Mouse (Mus musculus) heart, embryonic 14.5 days (tissue): ENCODE results near the gene Pdk1. TPM values are rescaled to one million over a fixed set of nuclear protein-coding genes. Genes with fewer than 3 reads are reported as not detected.

Experiments used
- ATAC-seq: fragments of 200-750 bp; cut with Nextera tagmentation; 2 replicates; pipeline ENCODE4 v1.8.0; 2017; ENCODE audit warnings: low read depth, moderate TSS enrichment; ENCODE audit not compliant: insufficient number of reproducible peaks, insufficient read depth, low FRiP score
- H3K27ac ChIP-seq, 2 experiments: fragments of 200-500 bp in 1 of 2; fragments of 300-500 bp in 1 of 2; sonication (generic) in 1 of 2; replicated peaks in 1 of 2; 2 replicates each; pipeline ENCODE4 v1.5.1; 2012 to 2014; ENCODE audit warnings: low read depth in 2 of 2, low read length in 2 of 2, control low read depth in 1 of 2, mild to moderate bottlenecking in 1 of 2, mixed read lengths in 1 of 2; ENCODE audit not compliant: control insufficient read depth in 1 of 2, insufficient read depth in 1 of 2
- H3K27me3 ChIP-seq: fragments of 300-500 bp; sonication (generic); 2 replicates; pipeline ENCODE4 v1.6.1; 2014; ENCODE audit warnings: mild to moderate bottlenecking, low read length, control low read depth; ENCODE audit not compliant: control insufficient read depth, insufficient read depth
- H3K36me3 ChIP-seq: fragments of 300-500 bp; sonication (generic); 2 replicates; pipeline ENCODE4 v1.6.1; 2014; ENCODE audit warnings: mild to moderate bottlenecking, control low read depth, low read length, mixed read lengths; ENCODE audit not compliant: control insufficient read depth, insufficient read depth
- H3K4me1 ChIP-seq, 2 experiments: fragments of 200-500 bp in 1 of 2; fragments of 300-500 bp in 1 of 2; sonication (generic) in 1 of 2; 2 replicates each; pipeline ENCODE4 v1.6.1; 2012 to 2014; ENCODE audit warnings: low read length in 2 of 2, control low read depth in 1 of 2, mixed read lengths in 1 of 2; ENCODE audit not compliant: control insufficient read depth in 2 of 2, insufficient read depth in 2 of 2
- H3K4me2 ChIP-seq: fragments of 300-500 bp; sonication (generic); 2 replicates; pipeline ENCODE4 v1.6.1; 2014; ENCODE audit warnings: mild to moderate bottlenecking, low read length
- H3K4me3 ChIP-seq, 2 experiments: fragments of 200-500 bp in 1 of 2; fragments of 300-500 bp in 1 of 2; sonication (generic) in 1 of 2; 2 replicates each; pipeline ENCODE4 v1.5.1; 2012 to 2014; ENCODE audit warnings: low read length in 2 of 2, mild to moderate bottlenecking in 2 of 2, control low read depth in 1 of 2, low read depth in 1 of 2, moderate library complexity in 1 of 2; ENCODE audit not compliant: control insufficient read depth in 1 of 2, insufficient read depth in 1 of 2
- H3K9ac ChIP-seq: fragments of 300-500 bp; sonication (generic); 2 replicates; pipeline ENCODE4 v1.6.1; 2014; ENCODE audit warnings: mild to moderate bottlenecking, low read length
- H3K9me3 ChIP-seq: fragments of 300-500 bp; sonication (generic); 2 replicates; pipeline ENCODE4 v1.6.1; 2016; ENCODE audit warnings: low read length, control low read depth; ENCODE audit not compliant: control insufficient read depth
- WGBS: fragments of 180-500 bp; shearing (Covaris S2); extraction: QIAGEN DNeasy Blood & Tissue Kit; methylation state at CpG from one replicate; pipeline ENCODE4 v1.1.7; 2014; 5-methylcytosine and 5-hydroxymethylcytosine counted together
- polyA plus RNA-seq: library from polyadenylated mRNA; unstranded; fragments of >200 nt; fragmentation: Nextera tagmentation; extraction: Ambion mirVana; gene quantifications from 2 replicates; pipeline ENCODE4 v1.2.1, GENCODE M21; 2014

Pdk1 gene
- polyA plus RNA-seq, 1 experiment from 2014 or later, result 129 TPM

GRCm38 (mm10) chr2:71888437-71888836 lies 15.4 kb downstream of the Pdk1 start:
- WGBS, result 66% methylated on average over 4 of the region's 4 CpGs
- no peaks in the 10 kb centered on the region for H3K9me3 ChIP-seq
- H3K4me1 ChIP-seq, result no peaks in the 10 kb centered on the region
- no peaks in the 10 kb centered on the region for H3K27me3 ChIP-seq
- H3K4me3 ChIP-seq, result no peak overlapping the region
- no peak overlapping the region for H3K4me2 ChIP-seq
- no peak overlapping the region for H3K9ac ChIP-seq
- H3K36me3 ChIP-seq, result peaks cover 96% of the 10 kb centered on the region
- no peak overlapping the region for H3K27ac ChIP-seq
- no peak for ATAC-seq

GRCm38 (mm10) chr2:71891536-71891935 lies 18.5 kb downstream of the Pdk1 start:
- no peaks in the 10 kb centered on the region for H3K9me3 ChIP-seq
- H3K27me3 ChIP-seq, result no peaks in the 10 kb centered on the region
- 86% methylated on average over 2 of the region's 2 CpGs for WGBS
- H3K4me2 ChIP-seq, result no peak overlapping the region
- H3K27ac ChIP-seq, result no peak overlapping the region
- H3K4me3 ChIP-seq, result no peak overlapping the region
- H3K4me1 ChIP-seq, result no peaks in the 10 kb centered on the region
- peaks cover 96% of the 10 kb centered on the region for H3K36me3 ChIP-seq
- ATAC-seq, result no peak
- no peak overlapping the region for H3K9ac ChIP-seq

- Histone ChIP-seq H3K4me3 (no peak overlapping the region), H3K27me3 (no peaks in the 10 kb centered on the region), H3K4me2 (no peak overlapping the region), H3K36me3 (peaks cover 94% of the 10 kb centered on the region), H3K4me1 (no peaks in the 10 kb centered on the region), H3K9ac (no peak overlapping the region), H3K27ac (no peak overlapping the region), H3K9me3 (no peaks in the 10 kb centered on the region)
- 92% methylated on average over 7 of the region's 7 CpGs for WGBS
- no peak for ATAC-seq
Measured at GRCm38 (mm10) chr2:71892741-71893349, 19.8 kb downstream of the Pdk1 start.

GRCm38 (mm10) chr2:71895596-71896286 lies 22.7 kb downstream of the Pdk1 start:
- H3K4me3 ChIP-seq, result no peak overlapping the region
- H3K4me1 ChIP-seq, result peaks cover 2 to 3% of the 10 kb centered on the region in 2 experiments; a peak in 3 of 4 replicates
- H3K9ac ChIP-seq, result no peak overlapping the region
- no peaks in the 10 kb centered on the region for H3K27me3 ChIP-seq
- no peaks in the 10 kb centered on the region for H3K9me3 ChIP-seq
- no peak overlapping the region for H3K4me2 ChIP-seq
- ATAC-seq, result no peak
- H3K36me3 ChIP-seq, result peaks cover 89% of the 10 kb centered on the region
- no peak overlapping the region for H3K27ac ChIP-seq
- WGBS, result 91% methylated on average over 13 of the region's 13 CpGs

GRCm38 (mm10) chr2:71897420-71897819 lies 24.4 kb downstream of the Pdk1 start:
- Histone ChIP-seq H3K36me3 (peaks cover 81% of the 10 kb centered on the region), H3K4me1 (peaks cover 6 to 7% of the 10 kb centered on the region in 2 experiments; a peak in 3 of 4 replicates), H3K27ac (no peak overlapping the region), H3K4me2 (no peak overlapping the region), H3K9ac (no peak overlapping the region), H3K9me3 (no peaks in the 10 kb centered on the region), H3K27me3 (no peaks in the 10 kb centered on the region), H3K4me3 (no peak overlapping the region)
- 90% methylated on average over 12 of the region's 12 CpGs for WGBS
- no peak for ATAC-seq

- peaks cover 6 to 7% of the 10 kb centered on the region in 2 experiments; a peak in 3 of 4 replicates for H3K4me1 ChIP-seq
- no peak for ATAC-seq
- H3K36me3 ChIP-seq, result peaks cover 72% of the 10 kb centered on the region
Measured at GRCm38 (mm10) chr2:71898335-71898856, 25.4 kb downstream of the Pdk1 start.

GRCm38 (mm10) chr2:71899886-71900285 lies 26.9 kb downstream of the Pdk1 start:
- H3K27ac ChIP-seq, result no peak overlapping the region
- no peaks in the 10 kb centered on the region for H3K27me3 ChIP-seq
- no peak overlapping the region for H3K9ac ChIP-seq
- 41% methylated on average over 15 of the region's 15 CpGs for WGBS
- no peaks in the 10 kb centered on the region for H3K9me3 ChIP-seq
- ATAC-seq, result no peak
- H3K4me1 ChIP-seq, result peaks cover 6 to 7% of the 10 kb centered on the region in 2 experiments; a peak in 3 of 4 replicates
- no peak overlapping the region for H3K4me3 ChIP-seq
- H3K36me3 ChIP-seq, result peaks cover 58% of the 10 kb centered on the region
- no peak overlapping the region for H3K4me2 ChIP-seq

More at GRCm38 (mm10) chr2:71898335-71898856, 25.4 kb downstream of the Pdk1 start:
- Histone ChIP-seq H3K9me3 (no peaks in the 10 kb centered on the region), H3K4me3 (no peak overlapping the region), H3K4me2 (no peak overlapping the region), H3K27me3 (no peaks in the 10 kb centered on the region), H3K9ac (no peak overlapping the region), H3K27ac (no peak overlapping the region)
- 63% methylated on average over 8 of the region's 8 CpGs for WGBS
